Mouse (Mus musculus) CH12.LX (cell line): Measurements from ENCODE around the gene Ctdsp1. TPM values are rescaled to one million over a fixed set of nuclear protein-coding genes. Genes with fewer than 3 reads are reported as not detected.
A peak's percentile ranks its signal among the peaks of the same experiment; 100 is the strongest.

ENCODE experiments used
- DNase-seq: peaks from one replicate; pipeline ENCODE4 v3.0.0-alpha.2; 2013; ENCODE audit errors: extremely low read depth
- H3K27ac ChIP-seq: 2 replicates; pipeline ENCODE4 v1.5.1; 2012; ENCODE audit warnings: low read depth, mild to moderate bottlenecking, control low read depth, moderate library complexity; ENCODE audit not compliant: insufficient read depth
- H3K27me3 ChIP-seq: replicated peaks from 2 replicates; pipeline ENCODE3; 2012; ENCODE audit warnings: inconsistent platforms
- H3K36me3 ChIP-seq, 2 experiments: replicated peaks in 1 of 2; 2 replicates each; pipeline versions ENCODE3 to v1.6.1; 2012; ENCODE audit warnings: inconsistent platforms in 1 of 2, low read length in 1 of 2, mild to moderate bottlenecking in 1 of 2, mixed read lengths in 1 of 2, moderate library complexity in 1 of 2; ENCODE audit not compliant: control insufficient read depth in 1 of 2, insufficient read depth in 1 of 2
- H3K4me1 ChIP-seq, 2 experiments: 2 replicates each; pipeline ENCODE4 v1.6.1; 2012; ENCODE audit warnings: inconsistent platforms in 1 of 2, moderate library complexity in 1 of 2; ENCODE audit not compliant: insufficient read depth in 2 of 2, control insufficient read depth in 1 of 2
- H3K4me2 ChIP-seq: 2 replicates; pipeline ENCODE4 v1.6.1; 2012; ENCODE audit warnings: low read depth, mild to moderate bottlenecking, control low read depth; ENCODE audit not compliant: poor library complexity, insufficient read depth, severe bottlenecking
- H3K4me3 ChIP-seq, 3 experiments: fragments of 150-350 bp in 1 of 3; sonication (generic) in 1 of 3; replicated peaks in 1 of 3; 2 replicates each; pipeline versions ENCODE3 to v1.5.1; 2011 to 2012; ENCODE audit warnings: low read depth in 2 of 3, low read length in 2 of 3, mild to moderate bottlenecking in 2 of 3, moderate library complexity in 2 of 3, control low read depth in 1 of 3, improper control_type of control experiment in 1 of 3, inconsistent platforms in 1 of 3, mixed read lengths in 1 of 3; ENCODE audit not compliant: poor library complexity in 1 of 3
- H3K79me2 ChIP-seq: replicated peaks from 2 replicates; pipeline ENCODE4 v1.6.1; 2012; ENCODE audit warnings: mild to moderate bottlenecking, moderate library complexity; ENCODE audit not compliant: control insufficient read depth, poor library complexity, insufficient read depth, severe bottlenecking; ENCODE audit errors: extremely low read depth
- H3K9ac ChIP-seq: 2 replicates; pipeline ENCODE4 v1.6.1; 2012; ENCODE audit warnings: low read depth, mild to moderate bottlenecking, control low read depth, moderate library complexity; ENCODE audit not compliant: insufficient read depth
- H3K9me3 ChIP-seq: replicated peaks from 2 replicates; pipeline ENCODE3; 2012; ENCODE audit warnings: low read length, inconsistent platforms, mixed read lengths
- BHLHE40 ChIP-seq: IDR thresholded peaks from 2 replicates; pipeline ENCODE4 v1.6.1; 2011; ENCODE audit warnings: mild to moderate bottlenecking, low read depth, low read length, improper control_type of control experiment
- CHD1 ChIP-seq: IDR thresholded peaks from 2 replicates; pipeline ENCODE4 v1.6.1; 2012; ENCODE audit warnings: low read depth, low read length, improper control_type of control experiment, inconsistent platforms
- CHD2 ChIP-seq: IDR thresholded peaks from 2 replicates; pipeline ENCODE4 v1.6.1; 2011; ENCODE audit warnings: low read length, improper control_type of control experiment
- CTCF ChIP-seq, 2 experiments: IDR thresholded peaks in 1 of 2; conservative IDR thresholded peaks in 1 of 2; 2 replicates each; pipeline ENCODE4 v1.5.1; 2011 to 2012; ENCODE audit warnings: low read depth in 2 of 2, low read length in 2 of 2, improper control_type of control experiment in 1 of 2, inconsistent platforms in 1 of 2, mild to moderate bottlenecking in 1 of 2, moderate library complexity in 1 of 2
- ETS1 ChIP-seq: conservative IDR thresholded peaks from 2 replicates; pipeline ENCODE4 v1.6.1; 2012; ENCODE audit warnings: low read depth, mild to moderate bottlenecking, inconsistent platforms, low read length, improper control_type of control experiment, moderate library complexity
- GABPA ChIP-seq: IDR thresholded peaks from 2 replicates; pipeline ENCODE4 v1.6.1; 2012; ENCODE audit warnings: low read depth, low read length, improper control_type of control experiment, inconsistent platforms; ENCODE audit not compliant: insufficient replicate concordance
- IRF4 ChIP-seq: IDR thresholded peaks from 2 replicates; pipeline ENCODE4 v1.6.1; 2014; ENCODE audit warnings: low read depth, mild to moderate bottlenecking, inconsistent platforms, low read length, improper control_type of control experiment
- JUN ChIP-seq: IDR thresholded peaks from 2 replicates; pipeline ENCODE4 v1.6.1; 2011; ENCODE audit warnings: low read depth, mild to moderate bottlenecking, low read length, improper control_type of control experiment, moderate library complexity; ENCODE audit not compliant: insufficient read depth
- MAX ChIP-seq: IDR thresholded peaks from 2 replicates; pipeline ENCODE4 v1.6.1; 2011; ENCODE audit warnings: low read length, improper control_type of control experiment
- MXI1 ChIP-seq: IDR thresholded peaks from 2 replicates; pipeline ENCODE4 v1.6.1; 2011; ENCODE audit warnings: mild to moderate bottlenecking, low read depth, low read length, improper control_type of control experiment
- NRF1 ChIP-seq: IDR thresholded peaks from 2 replicates; pipeline ENCODE4 v1.6.1; 2014; ENCODE audit warnings: low read depth, mild to moderate bottlenecking, inconsistent platforms, low read length, improper control_type of control experiment, moderate library complexity
- PAX5 ChIP-seq: IDR thresholded peaks from 2 replicates; pipeline ENCODE4 v1.6.1; 2012; ENCODE audit warnings: low read length, inconsistent platforms, mixed read lengths
- RAD21 ChIP-seq: IDR thresholded peaks from 2 replicates; pipeline ENCODE4 v1.6.1; 2011; ENCODE audit warnings: low read depth, mild to moderate bottlenecking, low read length, improper control_type of control experiment, moderate library complexity
- RCOR1 ChIP-seq: conservative IDR thresholded peaks from 2 replicates; pipeline ENCODE4 v1.6.1; 2012; ENCODE audit warnings: low read depth, mild to moderate bottlenecking, inconsistent platforms, low read length, improper control_type of control experiment
- SIN3A ChIP-seq: IDR thresholded peaks from 2 replicates; pipeline ENCODE4 v1.6.1; 2012; ENCODE audit warnings: low read length, improper control_type of control experiment, inconsistent platforms
- TBP ChIP-seq: conservative IDR thresholded peaks from 2 replicates; pipeline ENCODE4 v1.6.1; 2011; ENCODE audit warnings: low read depth, low read length, improper control_type of control experiment
- TCF12 ChIP-seq: IDR thresholded peaks from 2 replicates; pipeline ENCODE4 v1.6.1; 2014; ENCODE audit warnings: low read depth, mild to moderate bottlenecking, inconsistent platforms, low read length, improper control_type of control experiment
- UBTF ChIP-seq: IDR thresholded peaks from 2 replicates; pipeline ENCODE4 v1.6.1; 2012; ENCODE audit warnings: low read depth, mild to moderate bottlenecking, inconsistent platforms, low read length, improper control_type of control experiment, moderate library complexity
- USF1 ChIP-seq: IDR thresholded peaks from 2 replicates; pipeline ENCODE4 v1.6.1; 2014; ENCODE audit warnings: low read depth, mild to moderate bottlenecking, inconsistent platforms, low read length, improper control_type of control experiment
- USF2 ChIP-seq: conservative IDR thresholded peaks from 2 replicates; pipeline ENCODE4 v1.6.1; 2011; ENCODE audit warnings: low read depth, low read length, improper control_type of control experiment
- ZC3H11A ChIP-seq: IDR thresholded peaks from 2 replicates; pipeline ENCODE4 v1.6.1; 2012; ENCODE audit warnings: low read depth, mild to moderate bottlenecking, inconsistent platforms, low read length, improper control_type of control experiment
- ZKSCAN1 ChIP-seq: IDR thresholded peaks from 2 replicates; pipeline ENCODE4 v1.6.1; 2012; ENCODE audit warnings: low read depth, inconsistent platforms, low read length, improper control_type of control experiment, borderline replicate concordance
- ZMIZ1 ChIP-seq: IDR thresholded peaks from 2 replicates; pipeline ENCODE4 v1.6.1; 2012; ENCODE audit warnings: low read depth, mild to moderate bottlenecking, inconsistent platforms, low read length, improper control_type of control experiment
- dilution Hi-C: fragments of 300-500 bp; cut with MboI; formaldehyde crosslinking; loops from 2 replicates; pipeline ENCODE4 v1.14.3; 2020; ENCODE audit warnings: low sequenced_read_pairs; ENCODE audit not compliant: extremely low pct_unique_long_range_greater_than_20kb, extremely low pct_ligation_motif_present
- in situ Hi-C: fragments of 300-500 bp; cut with MboI; formaldehyde crosslinking; loops from 3 replicates; pipeline ENCODE4 v1.14.3; 2019; ENCODE audit warnings: low sequenced_read_pairs, low pct_ligation_motif_present, low pct_unique_long_range_greater_than_20kb, mixed read lengths
- polyA plus RNA-seq: library from polyadenylated mRNA; unstranded; fragments of >175 nt; gene quantifications from 2 replicates; pipeline ENCODE4 v1.2.1, GENCODE M21; 2012; ENCODE audit warnings: low read depth; ENCODE audit not compliant: insufficient read length
- total RNA-seq, 2 experiments: library from RNA; depleted of rRNA; stranded (reverse); fragments of 300-350 nt in 1 of 2; fragments of >200 nt in 1 of 2; gene quantifications; 2 replicates each; pipeline ENCODE4 v1.2.3; 2012 to 2014

The Ctdsp1 gene
- total and polyA plus RNA-seq, 3 experiments = 14.4 to 65.8 (median 23.4) TPM

DNA sequence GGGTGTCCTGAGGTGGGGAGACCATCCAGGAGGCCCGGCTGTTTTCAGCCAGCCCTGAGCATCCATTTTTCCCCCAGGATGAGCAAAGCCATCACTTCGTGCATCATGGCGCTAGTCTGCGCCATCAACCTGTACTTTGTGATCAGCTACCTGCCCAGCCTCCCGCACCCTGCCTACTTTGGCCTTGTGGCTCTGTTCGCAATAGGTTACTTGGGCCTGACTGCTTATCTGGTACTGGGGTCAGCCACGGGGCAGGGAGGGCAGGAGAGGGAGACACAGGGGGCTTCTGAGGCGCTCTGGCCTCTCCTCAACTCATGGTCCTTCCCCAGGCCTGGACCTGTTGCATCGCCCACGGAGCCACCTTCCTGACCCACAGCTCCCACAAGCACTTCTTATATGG lies 6.2 kb upstream of the Ctdsp1 start:
- Histone ChIP-seq H3K36me3 (peaks cover 0 to 23% of the 10 kb centered on the region in 2 experiments), H3K9me3 (no peaks in the 10 kb centered on the region), H3K79me2 (no peaks in the 10 kb centered on the region), H3K4me1 (peaks cover 38 to 82% of the 10 kb centered on the region in 2 experiments), H3K27me3 (no peaks in the 10 kb centered on the region), H3K4me3 (peak overlapping the region in 1 of 3 experiments; percentile 17), H3K9ac (no peak overlapping the region), H3K27ac (no peak overlapping the region), H3K4me2 (no peak overlapping the region)
- in situ Hi-C loops (no loop called here), dilution Hi-C loops (no loop called here)
- DNase-seq = no peak
- TF ChIP-seq RCOR1 (no peak), JUN (no peak), BHLHE40 (no peak), GABPA (no peak), CHD1 (no peak), PAX5 (no peak), ZC3H11A (no peak), MXI1 (no peak), CTCF (conservative IDR thresholded peaks at IDR 0.05 in 1 of 2, IDR thresholded peaks at IDR 0.05 in 1 of 2; ENCODE audit: low read depth in 2 of 2, low read length in 2 of 2) (no peak), IRF4 (no peak), RAD21 (no peak), CHD2 (no peak)

DNA sequence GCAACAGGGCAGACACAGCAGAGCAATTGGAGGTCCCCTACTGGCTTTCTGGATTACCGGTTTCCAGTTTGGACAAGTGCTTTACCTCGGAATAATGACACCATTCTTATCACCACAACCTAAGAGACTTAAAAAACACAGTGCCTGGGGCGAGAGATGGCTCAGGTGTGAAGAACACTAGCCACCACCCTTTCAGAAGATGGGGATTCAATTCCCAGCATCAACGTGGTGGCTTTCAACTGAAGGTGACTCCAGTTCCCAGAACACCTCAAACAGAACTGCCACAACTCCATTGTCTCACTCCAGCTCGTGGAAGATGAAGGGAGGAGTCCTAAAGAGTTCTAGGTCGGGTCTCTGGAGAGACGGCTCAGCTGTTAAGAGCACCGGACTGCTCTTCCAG lies 5.8 kb upstream of the Ctdsp1 start:
- dilution Hi-C loops (no loop called here), in situ Hi-C loops (no loop called here)
- Histone ChIP-seq H3K27ac (no peak overlapping the region), H3K9me3 (no peaks in the 10 kb centered on the region), H3K4me3 (no peak overlapping the region), H3K79me2 (no peaks in the 10 kb centered on the region), H3K27me3 (no peaks in the 10 kb centered on the region), H3K4me1 (peaks cover 38 to 82% of the 10 kb centered on the region in 2 experiments), H3K4me2 (no peak overlapping the region), H3K36me3 (peaks cover 0 to 23% of the 10 kb centered on the region in 2 experiments), H3K9ac (no peak overlapping the region)
- DNase-seq = no peak
- no peak for TF ChIP-seq RAD21
- no peak for TF ChIP-seq USF2
- TF ChIP-seq UBTF = no peak
- TF ChIP-seq MAX = no peak
- no peak for TF ChIP-seq ZMIZ1
- no peak for TF ChIP-seq NRF1
- TF ChIP-seq ZKSCAN1 = no peak
- no peak for TF ChIP-seq IRF4
- no peak for TF ChIP-seq MXI1
- TF ChIP-seq CHD1 = no peak
- no peak for TF ChIP-seq USF1
- no peak for TF ChIP-seq GABPA
- TF ChIP-seq CHD2 = no peak
- TF ChIP-seq TCF12 = no peak
- TF ChIP-seq TBP = no peak
- TF ChIP-seq ETS1 = no peak
- no peak for TF ChIP-seq SIN3A
